Mouse (Mus musculus) liver, embryonic 14 days (tissue): Measurements from ENCODE around the gene Mmd2. TPM values are rescaled to one million over a fixed set of nuclear protein-coding genes. Genes with fewer than 3 reads are reported as not detected.

Experiments used
- polyA plus RNA-seq: library from polyadenylated mRNA; depleted of rRNA; stranded (reverse); fragments of >200 nt; gene quantifications from 2 replicates; pipeline ENCODE4 v1.2.3, GENCODE M21; 2012; rRNA removed

Gene Mmd2
- polyA plus RNA-seq = 5.5 and 7.3 TPM in 2 replicates

GRCm38 (mm10) chr5:142608259-142608988 is at the start of gene Mmd2:
Gene Mmd2, minus strand, starts transcription at chr5:142608800.

DNA sequence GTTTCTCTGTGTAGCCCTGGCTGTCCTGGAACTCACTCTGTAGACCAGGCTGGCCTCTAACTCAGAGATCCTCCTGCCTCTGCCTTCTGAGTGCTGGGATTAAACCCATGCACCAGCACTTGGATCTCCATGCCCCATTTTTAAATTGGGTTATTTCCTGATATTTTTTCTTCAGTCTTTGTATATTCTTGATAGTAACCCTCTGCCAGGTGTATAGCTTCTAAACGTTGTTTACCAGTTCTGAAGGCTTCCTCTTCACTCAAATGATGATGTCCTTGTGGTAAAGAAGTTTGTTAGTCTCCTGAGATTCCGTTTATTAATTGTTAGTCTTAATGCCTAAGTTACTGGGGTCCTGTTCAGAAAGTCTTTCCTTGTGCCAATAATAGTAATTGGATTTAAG is 18.8 kb upstream of the Mmd2 start, which contains the start of gene Wipi2:
TSS of gene Wipi2 (plus strand) at position 301 of the 400 bp plus-strand sequence.

GRCm38 (mm10) chr5:142550706-142551652 is 57.6 kb downstream of the Mmd2 start, which contains the start of gene Radil:
Gene Radil, minus strand, starts transcription at chr5:142551098.

GRCm38 (mm10) chr5:142529915-142530314 is 78.7 kb downstream of the Mmd2 start, which contains the start of gene Papolb:
Gene Papolb, minus strand, starts transcription at chr5:142530076.

Other genes with a start within 250 kb of the Mmd2 start
- gene Foxk1, start 207.3 kb downstream of the Mmd2 start, polyA plus RNA-seq = 2.3 and 2.5 TPM in 2 replicates
- gene Ap5z1, start 144.9 kb downstream of the Mmd2 start, polyA plus RNA-seq = 3.9 and 5.6 TPM in 2 replicates
- 0.01 TPM in 1 of 2 replicates, not detected in the other for gene Papolb, start 78.7 kb downstream of the Mmd2 start, polyA plus RNA-seq
- 0.05 and 0.08 TPM in 2 replicates for gene Radil, start 57.7 kb downstream of the Mmd2 start, polyA plus RNA-seq
- 18.4 and 21.9 TPM in 2 replicates for gene Wipi2, start 18.9 kb upstream of the Mmd2 start, polyA plus RNA-seq
- gene Slc29a4, start 83.7 kb upstream of the Mmd2 start, polyA plus RNA-seq = 0.06 and 0.11 TPM in 2 replicates
- gene Tnrc18, start 208.9 kb upstream of the Mmd2 start, polyA plus RNA-seq = 1.8 and 2.2 TPM in 2 replicates